Mouse (Mus musculus): ENCODE data around the gene Ltb4r1.
A peak's percentile ranks its signal among the peaks of the same experiment; 100 is the strongest.

The Ltb4r1 gene

GRCm38 (mm10) chr14:55745861-55746237, 19.9 kb upstream of the Ltb4r1 start:
- no peak for DNase-seq (ENCODE audit: low spot score in 2 of 2)

- no peak for DNase-seq (ENCODE audit: low spot score in 2 of 2)
Observed at GRCm38 (mm10) chr14:55747051-55747847, 18.5 kb upstream of the Ltb4r1 start.

GRCm38 (mm10) chr14:55757566-55757965, 8.2 kb upstream of the Ltb4r1 start:
- DNase-seq (ENCODE audit: low spot score in 2 of 2) = no peak

GRCm38 (mm10) chr14:55758363-55758784, 7.4 kb upstream of the Ltb4r1 start, which contains the start of gene Cideb:
Gene Cideb, minus strand, starts transcription at chr14:55758458.
- DNase-seq (ENCODE audit: low spot score in 2 of 2) = no peak

- DNase-seq (ENCODE audit: low spot score in 2 of 2) = peak; percentile 78 to 88
Observed at GRCm38 (mm10) chr14:55760156-55760555, 5.6 kb upstream of the Ltb4r1 start.

- DNase-seq (ENCODE audit: low spot score in 2 of 2) = no peak
Observed at GRCm38 (mm10) chr14:55761163-55761562, 4.6 kb upstream of the Ltb4r1 start, which contains the start of gene Ltb4r2. Gene Ltb4r2, plus strand, starts transcription at chr14:55761428.

DNA sequence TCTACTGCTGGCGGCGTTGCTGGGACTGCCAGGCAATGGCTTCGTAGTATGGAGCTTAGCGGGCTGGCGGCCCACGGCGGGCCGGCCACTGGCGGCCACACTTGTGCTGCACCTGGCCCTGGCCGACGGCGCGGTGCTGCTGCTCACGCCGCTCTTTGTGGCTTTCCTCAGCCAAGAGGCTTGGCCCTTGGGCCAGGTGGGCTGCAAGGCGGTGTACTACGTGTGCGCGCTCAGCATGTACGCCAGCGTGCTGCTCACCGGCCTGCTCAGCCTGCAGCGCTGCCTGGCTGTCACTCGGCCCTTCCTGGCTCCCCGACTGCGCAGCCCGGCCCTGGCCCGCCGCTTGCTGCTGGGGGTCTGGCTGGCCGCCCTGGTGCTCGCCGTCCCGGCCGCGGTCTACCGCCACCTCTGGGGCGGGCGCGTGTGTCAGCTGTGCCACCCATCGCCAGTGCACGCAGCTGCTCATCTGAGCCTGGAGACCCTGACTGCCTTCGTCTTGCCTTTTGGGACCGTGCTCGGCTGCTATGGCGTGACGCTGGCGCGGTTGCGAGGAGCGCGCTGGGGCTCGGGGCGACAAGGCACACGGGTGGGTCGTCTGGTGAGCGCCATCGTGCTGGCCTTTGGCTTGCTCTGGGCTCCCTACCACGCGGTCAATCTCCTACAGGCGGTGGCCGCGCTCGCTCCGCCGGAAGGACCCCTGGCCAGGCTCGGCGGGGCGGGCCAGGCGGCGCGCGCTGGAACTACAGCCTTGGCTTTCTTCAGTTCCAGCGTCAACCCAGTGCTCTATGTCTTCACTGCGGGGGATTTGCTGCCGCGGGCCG, 3.6 kb upstream of the Ltb4r1 start:
- peak in 1 of 2 experiments; percentile 51 for DNase-seq (ENCODE audit: low spot score in 2 of 2)

- DNase-seq (ENCODE audit: low spot score in 2 of 2) = no peak
Observed at GRCm38 (mm10) chr14:55763166-55763565, 2.6 kb upstream of the Ltb4r1 start.

GRCm38 (mm10) chr14:55767519-55768414, 2.0 kb downstream of the Ltb4r1 start:
- peak in 1 of 2 experiments; percentile 60 for DNase-seq (ENCODE audit: low spot score in 2 of 2)

DNA sequence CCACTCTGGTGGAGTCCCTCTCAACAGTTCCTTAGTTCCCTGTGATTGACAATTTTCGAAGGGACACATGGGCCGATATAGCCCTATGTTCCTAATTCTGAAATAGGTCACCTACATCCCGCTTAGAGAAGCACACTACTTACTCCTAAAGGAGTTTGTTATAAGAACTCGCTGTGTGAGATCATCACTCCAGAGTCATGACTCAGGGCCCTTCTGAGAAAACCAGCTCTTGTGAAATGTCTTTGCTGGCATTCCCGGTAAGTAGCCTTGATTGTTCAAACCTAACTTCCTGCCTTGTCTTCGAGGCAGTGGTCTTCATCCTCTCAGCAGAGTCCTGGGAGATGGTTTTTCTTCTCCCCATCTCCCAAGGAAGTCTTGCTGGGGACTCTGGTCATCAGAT, 2.8 kb downstream of the Ltb4r1 start:
- no peak for DNase-seq (ENCODE audit: low spot score in 2 of 2)

DNA sequence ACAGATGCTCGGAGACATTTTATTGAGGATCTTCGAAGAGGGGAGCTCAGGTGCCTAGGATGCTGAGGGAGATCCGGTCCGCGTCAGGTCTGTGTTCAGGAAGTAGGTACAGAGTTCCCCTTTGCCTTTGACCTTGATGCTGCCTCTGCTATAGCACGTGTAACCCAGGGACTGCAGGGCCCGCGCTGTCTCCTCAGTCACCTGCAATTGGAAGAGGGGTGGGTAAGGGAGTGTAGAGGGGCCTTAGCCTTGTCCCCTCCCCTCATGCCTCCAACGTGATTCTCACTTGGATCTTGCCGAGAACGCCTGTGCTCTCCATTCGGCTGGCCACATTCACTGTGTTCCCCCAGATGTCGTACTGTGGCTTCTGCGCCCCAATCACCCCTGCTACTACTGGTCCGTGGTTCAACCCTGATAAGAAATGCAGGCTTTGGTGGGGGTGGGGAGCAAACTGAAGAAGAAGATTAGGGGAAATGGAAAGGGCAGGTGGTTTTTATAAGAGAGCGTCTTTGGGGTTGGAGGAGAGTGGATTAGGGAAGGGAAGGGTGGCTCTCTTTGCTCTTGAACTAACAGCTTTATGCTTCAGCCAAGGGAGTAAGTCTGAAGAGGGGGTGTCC, 3.4 kb downstream of the Ltb4r1 start:
- no peak for DNase-seq (ENCODE audit: low spot score in 2 of 2)

GRCm38 (mm10) chr14:55776711-55777110, 10.9 kb downstream of the Ltb4r1 start:
- DNase-seq (ENCODE audit: low spot score in 2 of 2) = no peak

GRCm38 (mm10) chr14:55777176-55777575, 11.4 kb downstream of the Ltb4r1 start:
- no peak for DNase-seq (ENCODE audit: low spot score in 2 of 2)

- DNase-seq (ENCODE audit: low spot score in 2 of 2) = no peak
Observed at GRCm38 (mm10) chr14:55777806-55778205, 12.0 kb downstream of the Ltb4r1 start.

DNA sequence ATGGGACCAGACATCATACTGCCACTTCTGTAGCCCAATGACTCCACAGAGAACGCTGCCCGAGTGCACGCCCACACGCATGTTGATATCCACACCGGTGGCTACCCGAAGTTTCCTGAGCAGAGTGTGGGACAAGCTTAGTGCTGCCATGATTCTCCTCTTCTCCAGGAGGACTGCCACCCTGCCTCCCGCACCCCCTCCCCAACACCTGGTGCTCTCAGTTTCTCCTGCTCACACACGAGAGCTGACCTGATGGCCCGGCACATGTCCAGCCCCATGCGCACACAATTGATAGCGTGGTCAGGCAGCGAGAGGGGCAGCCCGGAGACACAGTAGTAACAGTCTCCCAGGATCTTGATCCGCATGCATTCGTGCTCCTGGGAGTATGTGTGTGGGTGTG, 12.9 kb downstream of the Ltb4r1 start:
- no peak for DNase-seq (ENCODE audit: low spot score in 2 of 2)

DNA sequence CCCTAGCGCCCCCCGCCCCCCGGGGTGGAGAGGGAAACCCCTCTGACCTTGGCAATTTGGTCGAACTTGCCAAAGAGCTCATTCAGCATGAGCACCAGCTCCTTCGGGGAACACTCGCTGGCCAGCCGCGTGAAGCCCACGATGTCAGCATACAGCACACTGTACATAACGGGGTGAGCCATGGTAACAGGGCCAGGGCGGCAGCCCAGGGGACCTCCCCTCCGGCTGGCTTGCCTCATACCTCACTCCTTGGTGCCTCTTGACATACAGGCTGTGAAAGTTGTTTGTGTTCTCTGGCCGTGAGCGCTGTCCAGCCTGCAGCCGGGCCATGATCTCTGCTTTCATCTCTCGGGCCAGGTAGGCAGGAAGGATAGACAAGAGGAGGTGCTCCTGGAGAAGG, 13.9 kb downstream of the Ltb4r1 start:
- DNase-seq (ENCODE audit: low spot score in 2 of 2) = no peak

GRCm38 (mm10) chr14:55780736-55781135, 15.0 kb downstream of the Ltb4r1 start:
- no peak for DNase-seq (ENCODE audit: low spot score in 2 of 2)

DNA sequence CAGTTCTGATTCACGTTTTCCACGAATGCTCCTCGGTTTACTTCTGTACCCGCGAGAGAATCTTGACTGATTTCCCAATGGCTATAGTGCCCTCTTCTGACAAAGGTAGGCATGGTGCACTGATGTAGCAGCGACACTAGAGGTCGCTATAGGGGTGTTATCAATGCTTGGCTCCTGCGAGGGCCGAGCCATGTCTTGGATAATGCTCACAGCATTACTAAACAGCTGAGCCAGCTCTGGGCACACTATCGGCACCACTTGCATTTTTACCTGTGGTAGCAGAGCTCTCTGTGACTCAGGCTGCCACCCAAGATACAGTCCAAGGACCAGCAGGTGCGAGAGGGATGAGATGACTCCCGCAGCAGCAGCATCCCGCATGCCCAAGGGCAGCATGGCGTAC, 15.5 kb downstream of the Ltb4r1 start:
- DNase-seq (ENCODE audit: low spot score in 2 of 2) = peak in 1 of 2 experiments; percentile 52

- DNase-seq (ENCODE audit: low spot score in 2 of 2) = peak in 1 of 2 experiments; percentile 1
Observed at GRCm38 (mm10) chr14:55782361-55782960, 16.7 kb downstream of the Ltb4r1 start.

- DNase-seq (ENCODE audit: low spot score in 2 of 2) = peak in 1 of 2 experiments; percentile 2
Observed at GRCm38 (mm10) chr14:55783171-55783957, 17.6 kb downstream of the Ltb4r1 start.

Data from cerebellum, postnatal 4 days (tissue).